ENCODE assay signal across 15 mouse cellular contexts in genomic region chr15:77921636-77922035, GRCm38 (mm10). TPM values are rescaled to one million over a fixed set of nuclear protein-coding genes. Genes with fewer than 3 reads are reported as not detected.
DNase-seq lines count a peak whose midpoint lies in the region; ATAC-seq and TF ChIP-seq lines count a peak whose summit lies in the region.
"Had no signal": no experiment of that assay in that cellular context is flagged by ENCODE, and none has a peak within 500 bp of the region (broad histone marks: within the 10 kb centered on the region; RNA-seq: fewer than 3 reads in every experiment).

No protein-coding gene starts in this region.

- no peaks in the 10 kb centered on the region for H3K9me3 ChIP-seq in kidney, embryonic 15.5 days (replicated peaks)
- no peaks in the 10 kb centered on the region for H3K9me3 ChIP-seq in midbrain, embryonic 13.5 days
- no peaks in the 10 kb centered on the region for H3K9me3 ChIP-seq in midbrain, embryonic 10.5 days (replicated peaks)
- H3K9me3 ChIP-seq in forebrain, embryonic 11.5 days (ENCODE audit: control insufficient read depth, low read length): no peaks in the 10 kb centered on the region
- H3K9me3 ChIP-seq: hindbrain, embryonic 12.5 days; midbrain, embryonic 12.5 days had no signal

- H3K4me2 ChIP-seq in kidney, embryonic 15.5 days: no peak overlapping the region
- H3K4me2 ChIP-seq in midbrain, embryonic 13.5 days (replicated peaks): no peak overlapping the region
- no peak overlapping the region for H3K4me2 ChIP-seq in forebrain, embryonic 11.5 days (ENCODE audit: low read depth, low read length, severe bottlenecking)
- H3K4me2 ChIP-seq: heart, embryonic 11.5 days; hindbrain, embryonic 12.5 days; midbrain, embryonic 12.5 days had no signal

- H3K27ac ChIP-seq in kidney, embryonic 15.5 days: 0 out of 2 replicates have a peak overlapping the region, but pooled peaks have one; percentile 5
- H3K27ac ChIP-seq in midbrain, embryonic 13.5 days: no peak overlapping the region
- H3K27ac ChIP-seq in midbrain, embryonic 10.5 days (replicated peaks): no peak overlapping the region
- 0 out of 2 replicates have a peak overlapping the region, but pooled peaks have one; percentile 30 for H3K27ac ChIP-seq in cortical plate, adult 2 months (ENCODE audit: insufficient read depth, low read length)
- H3K27ac ChIP-seq in forebrain, embryonic 11.5 days (ENCODE audit: low read depth, low read length): no peak overlapping the region
- H3K27ac ChIP-seq: hindbrain, embryonic 12.5 days; midbrain, embryonic 12.5 days had no signal

- no peak for ATAC-seq in kidney, embryonic 15.5 days (replicated peaks; ENCODE audit: low FRiP score)
- ATAC-seq in midbrain, embryonic 13.5 days: no peak
- no peak for ATAC-seq in forebrain, embryonic 11.5 days (replicated peaks; ENCODE audit: low FRiP score)
- ATAC-seq: forebrain, embryonic 14.5 days had no signal

- no peak for DNase-seq in kidney, postnatal 36 days
- no peak for DNase-seq in midbrain, embryonic 10.5 days (ENCODE audit: low spot score)
- no peak for DNase-seq in spleen, postnatal 36 days (ENCODE audit: low spot score in 2 of 2)
- DNase-seq in forebrain, embryonic 11.5 days (ENCODE audit: low spot score): no peak
- DNase-seq: cerebellum, adult 2 months; cerebellum, postnatal 25 days; lung, adult 18-20 months; retina, postnatal 1 day had no signal

- no peak for TF ChIP-seq POLR2A in cortical plate, adult 2 months (IDR thresholded peaks at IDR 0.05; ENCODE audit: extremely low read depth, insufficient read depth, low read length)

- no peak overlapping the region for H3K4me3 ChIP-seq in kidney, embryonic 15.5 days (replicated peaks)
- no peak overlapping the region for H3K4me3 ChIP-seq in midbrain, embryonic 13.5 days (replicated peaks)
- no peak overlapping the region for H3K4me3 ChIP-seq in midbrain, embryonic 10.5 days
- no peak overlapping the region for H3K4me3 ChIP-seq in cortical plate, adult 2 months (ENCODE audit: insufficient read depth, low read length)
- H3K4me3 ChIP-seq in forebrain, embryonic 11.5 days (ENCODE audit: low read depth, low read length): no peak overlapping the region
- H3K4me3 ChIP-seq: hindbrain, embryonic 12.5 days; midbrain, embryonic 12.5 days had no signal

- H3K36me3 ChIP-seq in kidney, embryonic 15.5 days: peaks cover 91% of the 10 kb centered on the region
- peaks cover 79% of the 10 kb centered on the region for H3K36me3 ChIP-seq in midbrain, embryonic 13.5 days
- H3K36me3 ChIP-seq in midbrain, embryonic 10.5 days: peaks cover 90% of the 10 kb centered on the region
- H3K36me3 ChIP-seq in forebrain, embryonic 11.5 days (ENCODE audit: control insufficient read depth, insufficient read depth, low read length): peaks cover 2% of the 10 kb centered on the region; the same call in 1 of the 2 replicates

- no peak for TF ChIP-seq CTCF in cortical plate, adult 2 months (IDR thresholded peaks at IDR 0.05; ENCODE audit: extremely low read depth, insufficient read depth, low read length)

- H3K9ac ChIP-seq in kidney, embryonic 15.5 days: no peak overlapping the region; the same call in 1 of the 2 replicates
- 0 out of 2 replicates have a peak overlapping the region, but pooled peaks have one; percentile 10 for H3K9ac ChIP-seq in midbrain, embryonic 13.5 days (replicated peaks)
- no peak overlapping the region for H3K9ac ChIP-seq in forebrain, embryonic 11.5 days (ENCODE audit: low read length)
- H3K9ac ChIP-seq: hindbrain, embryonic 12.5 days; midbrain, embryonic 12.5 days had no signal

- peaks cover 17% of the 10 kb centered on the region for H3K4me1 ChIP-seq in kidney, embryonic 15.5 days
- H3K4me1 ChIP-seq in midbrain, embryonic 13.5 days (replicated peaks): no peaks in the 10 kb centered on the region
- H3K4me1 ChIP-seq in midbrain, embryonic 10.5 days: no peaks in the 10 kb centered on the region
- H3K4me1 ChIP-seq in cortical plate, adult 2 months (ENCODE audit: control insufficient read depth, insufficient read depth, low read length): no peaks in the 10 kb centered on the region
- H3K4me1 ChIP-seq in forebrain, embryonic 11.5 days (replicated peaks; ENCODE audit: control insufficient read depth, insufficient read depth, low read length): no peaks in the 10 kb centered on the region
- H3K4me1 ChIP-seq: hindbrain, embryonic 12.5 days; midbrain, embryonic 12.5 days had no signal

- WGBS in kidney, embryonic 15.5 days: 79% methylated on average over 6 of the region's 6 CpGs
- WGBS in midbrain, embryonic 13.5 days: 90% methylated on average over 6 of the region's 6 CpGs
- WGBS in midbrain, embryonic 10.5 days: 90% methylated on average over 6 of the region's 6 CpGs
- 89% methylated on average over 6 of the region's 6 CpGs for WGBS in forebrain, embryonic 11.5 days

- no peaks in the 10 kb centered on the region for H3K27me3 ChIP-seq in kidney, embryonic 15.5 days
- H3K27me3 ChIP-seq in midbrain, embryonic 13.5 days: no peaks in the 10 kb centered on the region
- no peaks in the 10 kb centered on the region for H3K27me3 ChIP-seq in midbrain, embryonic 10.5 days (ENCODE audit: low read depth, poor library complexity, severe bottlenecking)
- H3K27me3 ChIP-seq in forebrain, embryonic 11.5 days (ENCODE audit: control insufficient read depth, insufficient read depth, low read length): no peaks in the 10 kb centered on the region
- H3K27me3 ChIP-seq: hindbrain, embryonic 12.5 days; midbrain, embryonic 12.5 days had no signal

RNA-seq across cellular contexts. Expression of gene Txn2, which starts 7.2 kb away (rescaled TPM):
- polyA plus RNA-seq in kidney, embryonic 15.5 days (2015; fragmentation: Nextera tagmentation; extraction: Ambion mirVana): 240 and 253 TPM in 2 replicates
- polyA plus RNA-seq in midbrain, embryonic 13.5 days (2015; fragmentation: Nextera tagmentation; extraction: Ambion mirVana): 227 and 234 TPM in 2 replicates
- 285 and 291 TPM in 2 replicates for polyA plus RNA-seq in midbrain, embryonic 10.5 days (2016; fragmentation: Nextera tagmentation; extraction: Ambion mirVana)
- polyA plus RNA-seq in cortical plate, adult 2 months (2012; rRNA removed): 192 and 197 TPM in 2 replicates
- polyA plus RNA-seq in forebrain, embryonic 11.5 days (2014; fragmentation: Nextera tagmentation; extraction: Ambion mirVana): 232 and 267 TPM in 2 replicates

RNA-seq across cellular contexts. Expression of gene Foxred2, which starts 34.9 kb away (rescaled TPM):
- polyA plus RNA-seq in kidney, embryonic 15.5 days (2015; fragmentation: Nextera tagmentation; extraction: Ambion mirVana): 4.6 and 5.6 TPM in 2 replicates
- polyA plus RNA-seq in midbrain, embryonic 13.5 days (2015; fragmentation: Nextera tagmentation; extraction: Ambion mirVana): 6.9 and 8.1 TPM in 2 replicates
- polyA plus RNA-seq in midbrain, embryonic 10.5 days (2016; fragmentation: Nextera tagmentation; extraction: Ambion mirVana): 6.4 and 6.5 TPM in 2 replicates
- polyA plus RNA-seq in cortical plate, adult 2 months (2012; rRNA removed): 14.4 and 15.2 TPM in 2 replicates
- 9.1 TPM in 2 replicates for polyA plus RNA-seq in forebrain, embryonic 11.5 days (2014; fragmentation: Nextera tagmentation; extraction: Ambion mirVana)

RNA-seq across cellular contexts. Expression of gene Eif3d, which starts 49.0 kb away (rescaled TPM):
- 210 and 223 TPM in 2 replicates for polyA plus RNA-seq in kidney, embryonic 15.5 days (2015; fragmentation: Nextera tagmentation; extraction: Ambion mirVana)
- polyA plus RNA-seq in midbrain, embryonic 13.5 days (2015; fragmentation: Nextera tagmentation; extraction: Ambion mirVana): 204 and 210 TPM in 2 replicates
- 240 and 263 TPM in 2 replicates for polyA plus RNA-seq in midbrain, embryonic 10.5 days (2016; fragmentation: Nextera tagmentation; extraction: Ambion mirVana)
- 106 and 111 TPM in 2 replicates for polyA plus RNA-seq in cortical plate, adult 2 months (2012; rRNA removed)
- 243 and 275 TPM in 2 replicates for polyA plus RNA-seq in forebrain, embryonic 11.5 days (2014; fragmentation: Nextera tagmentation; extraction: Ambion mirVana)

Comparison
In these comparisons a context has a peak if more than half of its experiments do, and no peak if none do; other contexts are left out.
1. H3K27ac ChIP-seq: peak in kidney, embryonic 15.5 days (single experiment) and cortical plate, adult 2 months (single experiment); none in midbrain, embryonic 13.5 days (single experiment), midbrain, embryonic 10.5 days (single experiment) and forebrain, embryonic 11.5 days (single experiment).